Mouse (Mus musculus): Measurements from ENCODE around the gene Ccdc185.

Ccdc185 gene

GRCm38 (mm10) chr1:182749080-182749479, at the start of gene Ccdc185:
Ccdc185 (minus strand) TSS chr1:182749180.
- in situ Hi-C loops (cut with MboI): no loop called here

GRCm38 (mm10) chr1:182797048-182797447, 48.1 kb upstream of the Ccdc185 start:
- in situ Hi-C loops (cut with MboI): no loop called here

- in situ Hi-C loops (cut with MboI): no loop called here
These were observed 45.6 kb upstream of the Ccdc185 start for GRCm38 (mm10) chr1:182794628-182795027.

GRCm38 (mm10) chr1:182794221-182794620, 45.2 kb upstream of the Ccdc185 start:
- in situ Hi-C loops (cut with MboI): no loop called here

- in situ Hi-C loops (cut with MboI): no loop called here
These were observed 43.6 kb upstream of the Ccdc185 start for GRCm38 (mm10) chr1:182792521-182793071.

GRCm38 (mm10) chr1:182788896-182789295, 39.9 kb upstream of the Ccdc185 start:
- in situ Hi-C loops (cut with MboI): no loop called here

GRCm38 (mm10) chr1:182787030-182787429, 38.0 kb upstream of the Ccdc185 start:
- in situ Hi-C loops (cut with MboI): no loop called here

GRCm38 (mm10) chr1:182785504-182785903, 36.5 kb upstream of the Ccdc185 start:
- in situ Hi-C loops (cut with MboI): no loop called here

- in situ Hi-C loops (cut with MboI): no loop called here
These were observed 35.8 kb upstream of the Ccdc185 start for GRCm38 (mm10) chr1:182784784-182785183.

- in situ Hi-C loops (cut with MboI): no loop called here
These were observed 34.8 kb upstream of the Ccdc185 start for GRCm38 (mm10) chr1:182783774-182784173.

GRCm38 (mm10) chr1:182779024-182779520, 30.1 kb upstream of the Ccdc185 start:
- in situ Hi-C loops (cut with MboI): no loop called here

- in situ Hi-C loops (cut with MboI): no loop called here
These were observed 29.2 kb upstream of the Ccdc185 start for GRCm38 (mm10) chr1:182778225-182778624.

- in situ Hi-C loops (cut with MboI): no loop called here
These were observed 27.9 kb upstream of the Ccdc185 start for GRCm38 (mm10) chr1:182776749-182777410.

GRCm38 (mm10) chr1:182775576-182775975, 26.6 kb upstream of the Ccdc185 start:
- in situ Hi-C loops (cut with MboI): no loop called here

GRCm38 (mm10) chr1:182764541-182765281, 15.7 kb upstream of the Ccdc185 start:
- in situ Hi-C loops (cut with MboI): no loop called here

GRCm38 (mm10) chr1:182763716-182764461, 14.9 kb upstream of the Ccdc185 start, which contains the start of gene Susd4:
Susd4 (plus strand) TSS chr1:182763860.
- in situ Hi-C loops (cut with MboI): no loop called here

GRCm38 (mm10) chr1:182763191-182763715, 14.3 kb upstream of the Ccdc185 start:
- in situ Hi-C loops (cut with MboI): no loop called here

- in situ Hi-C loops (cut with MboI): no loop called here
These were observed 9.8 kb upstream of the Ccdc185 start for GRCm38 (mm10) chr1:182758783-182759182.

- in situ Hi-C loops (cut with MboI): no loop called here
These were observed 5.9 kb upstream of the Ccdc185 start for GRCm38 (mm10) chr1:182754865-182755264.

GRCm38 (mm10) chr1:182753694-182754093, 4.7 kb upstream of the Ccdc185 start:
- in situ Hi-C loops (cut with MboI): no loop called here

- in situ Hi-C loops (cut with MboI): no loop called here
These were observed 2.3 kb upstream of the Ccdc185 start for GRCm38 (mm10) chr1:182751301-182751700.

GRCm38 (mm10) chr1:182747834-182748233, 1.1 kb downstream of the Ccdc185 start:
- in situ Hi-C loops (cut with MboI): no loop called here

All from mature B cell (primary cell).